Mouse (Mus musculus) embryonic fibroblast, embryonic 13.5 days (primary cell): ENCODE measurements at regions not wholly inside any gene's neighbourhood (a gene's known extent, or its start where the extent isn't known, plus 50 kb on each side); places are given as distances from the start of the nearest gene placed in this dataset.

Experiments used
- CTCF ChIP-seq: IDR thresholded peaks from 2 replicates; pipeline ENCODE4 v1.5.1; 2011; ENCODE audit warnings: mild to moderate bottlenecking, control low read depth, low read length, moderate library complexity, borderline replicate concordance; ENCODE audit not compliant: insufficient read depth
- POLR2A ChIP-seq: IDR thresholded peaks from 2 replicates; pipeline ENCODE4 v1.6.1; 2011; ENCODE audit warnings: low read depth, mild to moderate bottlenecking, control low read depth, low read length, moderate library complexity

DNA sequence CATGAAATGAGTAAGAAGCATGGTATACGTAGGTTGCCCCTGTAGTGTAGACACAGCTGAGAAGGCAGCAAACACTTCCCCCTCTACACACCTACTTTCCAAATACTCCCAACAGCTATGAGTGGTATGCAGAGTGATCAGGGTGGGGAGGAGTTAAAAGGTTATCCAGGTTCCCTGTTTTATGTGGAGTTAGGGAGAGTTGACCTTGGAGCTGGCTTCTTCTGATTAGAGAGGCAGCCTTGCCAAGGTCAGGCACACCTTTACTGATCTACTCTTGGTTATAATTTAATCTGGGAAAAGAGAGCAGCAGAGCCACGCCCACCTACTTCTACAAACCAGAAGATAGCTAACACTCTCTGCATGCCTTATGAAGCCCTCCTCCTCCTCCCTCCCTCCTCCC lies 106.7 kb upstream of the Magi1 start:
- no peak for TF ChIP-seq POLR2A
- no peak for TF ChIP-seq CTCF
